ENCODE assay signal across 28 mouse cellular contexts in the genomic region with DNA sequence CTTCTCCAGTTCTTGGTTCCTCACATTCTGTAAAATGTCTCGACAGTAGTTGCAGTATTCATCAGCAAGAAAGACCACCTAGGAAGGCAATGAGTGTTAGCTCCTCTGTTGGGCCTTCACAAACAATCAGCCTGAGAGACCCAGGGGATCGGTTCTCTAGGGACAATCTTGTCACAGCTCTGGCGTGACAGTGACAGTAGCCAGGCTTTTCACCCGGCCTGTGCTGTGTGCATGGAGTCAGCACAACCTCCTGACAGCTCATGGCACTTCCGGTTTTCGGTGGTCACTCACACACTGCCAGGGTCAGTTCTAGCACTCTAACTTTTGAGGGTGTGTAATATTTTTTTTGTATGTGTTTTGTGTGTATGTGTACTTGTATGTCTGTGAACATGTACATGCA. TPM values are rescaled to one million over a fixed set of nuclear protein-coding genes. Genes with fewer than 3 reads are reported as not detected.
DNase-seq lines count a peak whose midpoint lies in the region; ATAC-seq and TF ChIP-seq lines count a peak whose summit lies in the region.
"Had no signal": no experiment of that assay in that cellular context is flagged by ENCODE, and none has a peak within 500 bp of the region (broad histone marks: within the 10 kb centered on the region; RNA-seq: fewer than 3 reads in every experiment).

No protein-coding gene starts in this region.

- no peak overlapping the region for H3K9ac ChIP-seq in heart, embryonic 11.5 days (ENCODE audit: low read depth, low read length)
- H3K9ac ChIP-seq in heart, embryonic 16.5 days (ENCODE audit: low read length): no peak overlapping the region
- no peak overlapping the region for H3K9ac ChIP-seq in lung, embryonic 14.5 days
- no peak overlapping the region for H3K9ac ChIP-seq in lung, postnatal 0 days (replicated peaks; ENCODE audit: low read depth)
- H3K9ac ChIP-seq: embryonic facial prominence, embryonic 12.5 days; embryonic facial prominence, embryonic 15.5 days; forebrain, postnatal 0 days; hindbrain, embryonic 14.5 days had no signal

- peaks cover 20% of the 10 kb centered on the region for H3K4me1 ChIP-seq in heart, embryonic 11.5 days (ENCODE audit: control insufficient read depth, insufficient read depth, low read length)
- peaks cover 8% of the 10 kb centered on the region for H3K4me1 ChIP-seq in heart, embryonic 16.5 days (ENCODE audit: control insufficient read depth, insufficient read depth, low read length)
- 0 out of 2 replicates have a peak, but pooled peaks cover 4% of the 10 kb centered on the region for H3K4me1 ChIP-seq in lung, embryonic 14.5 days (ENCODE audit: insufficient read depth)
- H3K4me1 ChIP-seq in lung, postnatal 0 days (ENCODE audit: insufficient read depth, low read depth, low read length): no peaks in the 10 kb centered on the region

- ATAC-seq in heart, embryonic 11.5 days (replicated peaks; ENCODE audit: insufficient number of reproducible peaks, low FRiP score, low TSS enrichment): peak; percentile 52; the same call in 1 of the 2 replicates
- ATAC-seq in heart, embryonic 16.5 days (replicated peaks; ENCODE audit: extremely low read depth, insufficient read depth, low FRiP score): 0 out of 2 replicates have a peak, but pooled peaks have one; percentile 37
- ATAC-seq in lung, embryonic 14.5 days (ENCODE audit: insufficient read depth): no peak
- ATAC-seq in lung, postnatal 0 days: no peak
- ATAC-seq: forebrain, embryonic 14.5 days; forebrain, postnatal 0 days; hindbrain, postnatal 0 days; inflammation-experienced regulatory T-cells, adult 6 months; intestine, embryonic 16.5 days had no signal

- no peak for TF ChIP-seq CTCF in lung, embryonic 14.5 days (IDR thresholded peaks at IDR 0.05; ENCODE audit: low read depth)
- TF ChIP-seq CTCF in lung, postnatal 0 days (IDR thresholded peaks at IDR 0.05): no peak

- H3K9me3 ChIP-seq in heart, embryonic 11.5 days (replicated peaks; ENCODE audit: control insufficient read depth, low read length): no peaks in the 10 kb centered on the region
- peaks cover 3% of the 10 kb centered on the region; the same call in 1 of the 2 replicates for H3K9me3 ChIP-seq in heart, embryonic 16.5 days (replicated peaks; ENCODE audit: control insufficient read depth, low read length)
- no peaks in the 10 kb centered on the region for H3K9me3 ChIP-seq in lung, embryonic 14.5 days (ENCODE audit: low read depth, low read length)
- no peaks in the 10 kb centered on the region for H3K9me3 ChIP-seq in lung, postnatal 0 days (ENCODE audit: low read length)
- H3K9me3 ChIP-seq: embryonic facial prominence, embryonic 12.5 days; embryonic facial prominence, embryonic 15.5 days had no signal

- H3K4me2 ChIP-seq in heart, embryonic 11.5 days: no peak overlapping the region
- no peak overlapping the region for H3K4me2 ChIP-seq in heart, embryonic 16.5 days (ENCODE audit: low read depth, low read length)
- no peak overlapping the region for H3K4me2 ChIP-seq in lung, embryonic 14.5 days
- no peak overlapping the region for H3K4me2 ChIP-seq in lung, postnatal 0 days (replicated peaks; ENCODE audit: low read depth, low read length)
- H3K4me2 ChIP-seq: embryonic facial prominence, embryonic 12.5 days; embryonic facial prominence, embryonic 15.5 days; hindbrain, embryonic 14.5 days had no signal

- intact Hi-C loops in heart, postnatal 25 days (cut with DNase I): loop anchor here (5.0 kb wide), 3 partner anchors 209 to 309 kb away; no protein-coding TSS in a partner anchor
- intact Hi-C loops in heart, postnatal 36 days (cut with DNase I): loop anchor here (10.0 kb wide), 2 partner anchors 216 to 686 kb away; partner anchors contain the start of gene Map4k4

- H3K27ac ChIP-seq in heart, embryonic 11.5 days (ENCODE audit: low read depth, low read length): no peak overlapping the region
- no peak overlapping the region for H3K27ac ChIP-seq in heart, embryonic 16.5 days (ENCODE audit: low read length)
- H3K27ac ChIP-seq in lung, embryonic 14.5 days (ENCODE audit: low read depth): no peak overlapping the region
- no peak overlapping the region for H3K27ac ChIP-seq in lung, postnatal 0 days (ENCODE audit: low read length)
- H3K27ac ChIP-seq: embryonic facial prominence, embryonic 12.5 days; embryonic facial prominence, embryonic 15.5 days; gastrocnemius, adult 2 months; hindbrain, embryonic 14.5 days; hindbrain, postnatal 0 days had no signal

- H3K36me3 ChIP-seq in heart, embryonic 11.5 days (ENCODE audit: control insufficient read depth, insufficient read depth, low read length): no peaks in the 10 kb centered on the region
- no peaks in the 10 kb centered on the region for H3K36me3 ChIP-seq in heart, embryonic 16.5 days (ENCODE audit: control insufficient read depth, insufficient read depth)
- no peaks in the 10 kb centered on the region for H3K36me3 ChIP-seq in lung, embryonic 14.5 days (ENCODE audit: insufficient read depth)
- H3K36me3 ChIP-seq in lung, postnatal 0 days (ENCODE audit: insufficient read depth, low read length): no peaks in the 10 kb centered on the region
- H3K36me3 ChIP-seq: embryonic facial prominence, embryonic 12.5 days; embryonic facial prominence, embryonic 15.5 days had no signal

- TF ChIP-seq EP300 in lung, postnatal 0 days (IDR thresholded peaks at IDR 0.05): no peak

- DNase-seq in heart, postnatal 25 days (ENCODE audit: low spot score): no peak
- no peak for DNase-seq in heart, postnatal 36 days
- DNase-seq in lung, embryonic 14.5 days: peak; percentile 24
- DNase-seq in lung, postnatal 0 days (ENCODE audit: low spot score): no peak
- DNase-seq: adrenal gland, adult 2 months; adrenal gland, postnatal 14 days; B cell, adult 2 months; cerebellum, adult 11 months; cerebellum, adult 2 months; cerebellum, adult 9-11 months; cerebellum, postnatal 25 days; forebrain, postnatal 0 days; gastrocnemius, adult 2 months; gastrocnemius, postnatal 14 days; heart, postnatal 14 days; kidney, adult 18-20 months; kidney, adult 9 months had no signal

- no peak overlapping the region for H3K4me3 ChIP-seq in heart, embryonic 11.5 days (ENCODE audit: low read depth, low read length)
- no peak overlapping the region for H3K4me3 ChIP-seq in heart, embryonic 16.5 days (ENCODE audit: low read length)
- H3K4me3 ChIP-seq in lung, embryonic 14.5 days (ENCODE audit: low read depth, low read length): no peak overlapping the region
- H3K4me3 ChIP-seq in lung, postnatal 0 days (ENCODE audit: low read depth, low read length): no peak overlapping the region
- H3K4me3 ChIP-seq: embryonic facial prominence, embryonic 12.5 days; embryonic facial prominence, embryonic 15.5 days; gastrocnemius, adult 2 months had no signal

- WGBS in heart, embryonic 11.5 days (ENCODE audit: insufficient replicate concordance): 27% methylated on average over 6 of the region's 6 CpGs
- WGBS in heart, embryonic 16.5 days: 25% methylated on average over 6 of the region's 6 CpGs
- 47% methylated on average over 6 of the region's 6 CpGs for WGBS in lung, embryonic 14.5 days
- WGBS in lung, postnatal 0 days: 53% methylated on average over 6 of the region's 6 CpGs

- no peaks in the 10 kb centered on the region; the same call in 1 of the 2 replicates for H3K27me3 ChIP-seq in heart, embryonic 11.5 days (ENCODE audit: control insufficient read depth, insufficient read depth, low read length)
- no peaks in the 10 kb centered on the region for H3K27me3 ChIP-seq in heart, embryonic 16.5 days (ENCODE audit: control insufficient read depth, insufficient read depth, low read length)
- no peaks in the 10 kb centered on the region for H3K27me3 ChIP-seq in lung, embryonic 14.5 days (ENCODE audit: insufficient read depth, low read length)
- no peaks in the 10 kb centered on the region for H3K27me3 ChIP-seq in lung, postnatal 0 days (replicated peaks; ENCODE audit: insufficient read depth, low read length)

RNA-seq across cellular contexts. Expression of gene Rfx8, which starts 32.2 kb away (rescaled TPM):
- polyA plus RNA-seq in heart, embryonic 11.5 days (2014; fragmentation: Nextera tagmentation; extraction: Ambion mirVana): 0.74 and 1.5 TPM in 2 replicates
- total RNA-seq in heart, postnatal 25 days (2021): under 1 TPM; 0.34 to 0.36 TPM
- 0.51 and 0.68 TPM in 2 replicates for polyA plus RNA-seq in heart, embryonic 16.5 days (2015; fragmentation: Nextera tagmentation; extraction: Ambion mirVana)
- under 1 TPM; 0.19 to 0.46 TPM for total RNA-seq in heart, postnatal 36 days (2021)
- 0.24 and 0.27 TPM in 2 replicates for polyA plus RNA-seq in lung, embryonic 14.5 days (2014; fragmentation: Nextera tagmentation; extraction: Ambion mirVana)
- polyA plus RNA-seq in lung, postnatal 0 days (2015; fragmentation: Nextera tagmentation; extraction: Ambion mirVana): 0.24 and 0.27 TPM in 2 replicates
- total RNA-seq: adrenal gland, adult 2 months; gastrocnemius, adult 2 months; MEL had no signal
- polyA plus RNA-seq: inflammation-experienced regulatory T-cells, adult 6 months had no signal

RNA-seq across cellular contexts. Expression of gene Creg2, which starts 37.3 kb away (rescaled TPM):
- 0.03 and 0.06 TPM in 2 replicates for polyA plus RNA-seq in heart, embryonic 11.5 days (2014; fragmentation: Nextera tagmentation; extraction: Ambion mirVana)
- not detected for total RNA-seq in heart, postnatal 25 days (2021)
- 0.05 TPM in 2 replicates for polyA plus RNA-seq in heart, embryonic 16.5 days (2015; fragmentation: Nextera tagmentation; extraction: Ambion mirVana)
- not detected for total RNA-seq in heart, postnatal 36 days (2021)
- polyA plus RNA-seq in lung, embryonic 14.5 days (2014; fragmentation: Nextera tagmentation; extraction: Ambion mirVana): 0.05 TPM in 1 of 2 replicates, not detected in the other
- polyA plus RNA-seq in lung, postnatal 0 days (2015; fragmentation: Nextera tagmentation; extraction: Ambion mirVana): 0.10 and 0.11 TPM in 2 replicates
- total RNA-seq: common myeloid progenitor, adult 5-6 weeks; heart, postnatal 14 days; MEL had no signal

Comparison
In these comparisons a context has a peak if more than half of its experiments do, and no peak if none do; other contexts are left out.
1. ATAC-seq: peak in heart, embryonic 11.5 days (single experiment) and heart, embryonic 16.5 days (single experiment); none in lung, embryonic 14.5 days (single experiment) and lung, postnatal 0 days (single experiment).